Mouse (Mus musculus): ENCODE results near the gene Mmp13.
"Not testable (repeated sequence)": the region's sequence is repeated elsewhere in the genome, so short reads cannot be mapped to it uniquely, and the experiment has no call there.

The Mmp13 gene

GRCm38 (mm10) chr9:7272214-7272613, at the start of gene Mmp13:
Mmp13 (plus strand) TSS chr9:7272514.
- no peak for DNase-seq (ENCODE audit: low spot score)

GRCm38 (mm10) chr9:7238619-7239018, 33.7 kb upstream of the Mmp13 start:
- DNase-seq (ENCODE audit: low spot score): no peak

GRCm38 (mm10) chr9:7239967-7240366, 32.3 kb upstream of the Mmp13 start:
- DNase-seq (ENCODE audit: low spot score): no peak

GRCm38 (mm10) chr9:7252797-7253654, 19.3 kb upstream of the Mmp13 start:
- DNase-seq (ENCODE audit: low spot score): no peak

- DNase-seq (ENCODE audit: low spot score): no peak
Observed at GRCm38 (mm10) chr9:7261667-7262066, 10.6 kb upstream of the Mmp13 start.

GRCm38 (mm10) chr9:7270071-7270470, 2.2 kb upstream of the Mmp13 start:
- DNase-seq (ENCODE audit: low spot score): no peak

- DNase-seq (ENCODE audit: low spot score): no peak
Observed at GRCm38 (mm10) chr9:7282565-7283302, 10.4 kb downstream of the Mmp13 start.

GRCm38 (mm10) chr9:7283303-7283684, 11.0 kb downstream of the Mmp13 start:
- DNase-seq (ENCODE audit: low spot score): not testable (repeated sequence)

GRCm38 (mm10) chr9:7289501-7289900, 17.2 kb downstream of the Mmp13 start:
- DNase-seq (ENCODE audit: low spot score): no peak

GRCm38 (mm10) chr9:7289901-7290300, 17.6 kb downstream of the Mmp13 start:
- DNase-seq (ENCODE audit: low spot score): no peak

GRCm38 (mm10) chr9:7292132-7292531, 19.8 kb downstream of the Mmp13 start:
- no peak for DNase-seq (ENCODE audit: low spot score)

- DNase-seq (ENCODE audit: low spot score): no peak
Observed at GRCm38 (mm10) chr9:7331847-7332246, 59.5 kb downstream of the Mmp13 start.

All from ovary, postnatal 36 days (tissue).